Mouse (Mus musculus): ENCODE results near the gene Ip6k2. TPM values are rescaled to one million over a fixed set of nuclear protein-coding genes. Genes with fewer than 3 reads are reported as not detected.

Gene Ip6k2
- polyA plus RNA-seq, 1 experiment from 2014 or later: 63.9 TPM

DNA sequence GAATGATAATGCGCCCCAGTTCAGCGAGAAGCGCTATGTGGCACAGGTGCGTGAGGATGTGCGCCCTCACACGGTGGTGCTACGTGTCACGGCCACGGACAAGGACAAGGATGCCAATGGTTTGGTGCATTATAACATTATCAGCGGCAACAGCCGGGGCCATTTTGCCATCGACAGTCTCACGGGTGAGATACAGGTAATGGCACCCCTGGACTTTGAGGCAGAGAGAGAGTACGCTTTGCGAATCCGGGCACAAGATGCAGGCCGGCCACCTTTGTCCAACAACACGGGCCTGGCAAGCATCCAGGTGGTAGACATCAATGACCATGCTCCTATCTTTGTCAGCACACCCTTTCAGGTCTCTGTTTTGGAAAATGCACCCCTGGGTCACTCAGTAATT, 44.3 kb downstream of the Ip6k2 start:
- Histone ChIP-seq H3K36me3 (no peaks in the 10 kb centered on the region), H3K27me3 (ENCODE audit: insufficient read depth, poor library complexity, severe bottlenecking) (peaks cover 98% of the 10 kb centered on the region), H3K9me3 (no peaks in the 10 kb centered on the region), H3K4me1 (peaks cover 54% of the 10 kb centered on the region), H3K4me3 (peak overlapping the region; percentile 62; the same call in 1 of the 2 replicates), H3K27ac (no peak overlapping the region)
- no peak for DNase-seq (ENCODE audit: low spot score)
- WGBS: 59% methylated on average over 18 of the region's 18 CpGs

GRCm38 (mm10) chr9:108831637-108832036, 48.0 kb downstream of the Ip6k2 start:
- WGBS: 9% methylated on average over 23 of the region's 23 CpGs

GRCm38 (mm10) chr9:108832390-108833108, 49.0 kb downstream of the Ip6k2 start:
- Histone ChIP-seq H3K27me3 (ENCODE audit: insufficient read depth, poor library complexity, severe bottlenecking) (peaks cover 80% of the 10 kb centered on the region), H3K4me1 (peaks cover 22% of the 10 kb centered on the region), H3K4me3 (peak overlapping the region; percentile 64), H3K27ac (no peak overlapping the region), H3K36me3 (no peaks in the 10 kb centered on the region), H3K9me3 (no peaks in the 10 kb centered on the region)
- DNase-seq (ENCODE audit: low spot score): peak; percentile 98
- WGBS: 7% methylated on average over 46 of the region's 46 CpGs

More at GRCm38 (mm10) chr9:108831637-108832036, 48.0 kb downstream of the Ip6k2 start:
- H3K27me3 ChIP-seq (ENCODE audit: insufficient read depth, poor library complexity, severe bottlenecking): peaks cover 84% of the 10 kb centered on the region
- H3K36me3 ChIP-seq: no peaks in the 10 kb centered on the region
- H3K27ac ChIP-seq: no peak overlapping the region
- no peaks in the 10 kb centered on the region for H3K9me3 ChIP-seq
- H3K4me1 ChIP-seq: peaks cover 31% of the 10 kb centered on the region
- no peak for DNase-seq (ENCODE audit: low spot score)
- peak overlapping the region; percentile 64 for H3K4me3 ChIP-seq

DNA sequence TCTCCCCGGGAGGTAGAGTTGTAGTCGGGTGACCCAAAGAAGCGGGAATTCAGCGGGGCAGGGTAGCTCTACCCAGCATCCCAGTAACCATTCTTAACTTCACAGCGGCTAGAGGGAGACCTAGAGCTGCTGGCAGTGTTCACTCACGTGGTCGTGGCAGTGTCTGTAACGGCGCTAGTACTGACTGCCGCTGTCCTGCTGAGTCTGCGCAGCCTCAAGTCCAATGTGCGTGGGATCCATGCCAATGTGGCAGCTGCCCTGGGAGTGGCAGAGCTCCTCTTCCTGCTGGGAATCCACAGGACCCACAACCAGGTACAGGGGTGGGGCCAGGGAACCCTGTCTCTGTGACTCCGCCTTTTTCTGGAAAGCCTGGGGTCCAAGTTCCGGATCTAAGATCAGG, 59.4 kb downstream of the Ip6k2 start:
- Histone ChIP-seq H3K27ac (no peak overlapping the region), H3K9me3 (no peaks in the 10 kb centered on the region), H3K4me3 (peak overlapping the region; percentile 40), H3K4me1 (peaks cover 8% of the 10 kb centered on the region; the same call in 1 of the 2 replicates), H3K36me3 (no peaks in the 10 kb centered on the region), H3K27me3 (ENCODE audit: insufficient read depth, poor library complexity, severe bottlenecking) (peaks cover 42% of the 10 kb centered on the region)
- no peak for DNase-seq (ENCODE audit: low spot score)
- 12% methylated on average over 14 of the region's 14 CpGs for WGBS

DNA sequence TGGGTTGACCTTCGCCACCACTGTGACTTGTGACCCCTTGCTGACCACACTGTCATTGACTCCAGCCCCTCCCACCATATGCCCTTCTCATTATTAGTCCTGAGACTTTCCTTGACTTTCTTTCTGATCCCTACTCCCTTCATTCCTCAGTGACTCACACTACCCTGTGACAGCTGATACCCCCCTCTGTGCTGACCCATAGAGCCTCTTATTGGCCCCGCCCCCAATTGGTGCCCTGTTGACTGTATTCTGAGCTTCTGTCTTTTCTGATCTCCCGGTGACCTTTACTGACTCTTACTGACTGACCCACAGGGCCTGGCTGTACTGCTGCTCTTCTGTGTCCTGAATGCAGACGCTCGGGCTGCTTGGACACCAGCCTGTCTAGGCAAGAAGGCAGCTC, 61.8 kb downstream of the Ip6k2 start:
- no peaks in the 10 kb centered on the region for H3K36me3 ChIP-seq
- H3K27me3 ChIP-seq (ENCODE audit: insufficient read depth, poor library complexity, severe bottlenecking): peaks cover 53% of the 10 kb centered on the region
- peaks cover 8% of the 10 kb centered on the region; the same call in 1 of the 2 replicates for H3K4me1 ChIP-seq
- no peak overlapping the region for H3K4me3 ChIP-seq
- H3K27ac ChIP-seq: no peak overlapping the region
- no peaks in the 10 kb centered on the region for H3K9me3 ChIP-seq
- WGBS: 74% methylated on average over 5 of the region's 5 CpGs
- DNase-seq (ENCODE audit: low spot score): no peak

- DNase-seq (ENCODE audit: low spot score): no peak
- Histone ChIP-seq H3K4me1 (peaks cover 14% of the 10 kb centered on the region; the same call in 1 of the 2 replicates), H3K9me3 (no peaks in the 10 kb centered on the region), H3K36me3 (no peaks in the 10 kb centered on the region), H3K27ac (no peak overlapping the region), H3K27me3 (ENCODE audit: insufficient read depth, poor library complexity, severe bottlenecking) (peaks cover 46% of the 10 kb centered on the region), H3K4me3 (no peak overlapping the region)
- WGBS: 79% methylated on average over 4 of the region's 4 CpGs
Measured at GRCm38 (mm10) chr9:108847374-108847773, 63.8 kb downstream of the Ip6k2 start.

GRCm38 (mm10) chr9:108848419-108848818, 64.8 kb downstream of the Ip6k2 start:
- 68% methylated on average over 17 of the region's 17 CpGs for WGBS
- H3K4me3 ChIP-seq: no peak overlapping the region
- no peak overlapping the region for H3K27ac ChIP-seq
- no peaks in the 10 kb centered on the region for H3K9me3 ChIP-seq
- DNase-seq (ENCODE audit: low spot score): no peak
- H3K4me1 ChIP-seq: peaks cover 15% of the 10 kb centered on the region
- H3K36me3 ChIP-seq: no peaks in the 10 kb centered on the region
- peaks cover 36% of the 10 kb centered on the region for H3K27me3 ChIP-seq (ENCODE audit: insufficient read depth, poor library complexity, severe bottlenecking)

DNA sequence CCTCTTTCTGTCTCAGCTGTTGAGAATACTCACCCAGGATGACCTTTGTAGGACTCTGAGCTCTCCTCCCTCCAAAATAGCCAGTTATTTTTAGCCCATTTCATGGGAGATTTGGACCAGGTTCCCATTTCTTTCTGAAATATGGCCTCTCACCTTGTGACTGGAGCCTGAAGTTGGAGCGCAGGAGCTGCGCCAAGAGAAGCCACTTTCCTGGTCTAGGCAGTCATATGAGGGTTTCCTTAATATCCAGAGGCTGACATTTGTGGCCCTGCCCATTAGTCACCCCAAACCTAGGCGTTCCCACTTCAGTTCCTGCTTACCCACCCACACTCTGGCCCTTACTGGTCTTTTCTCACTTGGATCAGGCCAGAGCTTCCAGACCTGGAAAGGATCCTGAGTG, 69.4 kb downstream of the Ip6k2 start, which contains the start of gene Slc26a6:
TSS of gene Slc26a6 (plus strand) at position 308 of the 400 bp plus-strand sequence.
- no peak for DNase-seq (ENCODE audit: low spot score)
- Histone ChIP-seq H3K27me3 (ENCODE audit: insufficient read depth, poor library complexity, severe bottlenecking) (peaks cover 37% of the 10 kb centered on the region; the same call in 1 of the 2 replicates), H3K36me3 (peaks cover 6% of the 10 kb centered on the region; the same call in 1 of the 2 replicates), H3K9me3 (no peaks in the 10 kb centered on the region), H3K4me3 (peak within 1 kb of the TSS; percentile 83), H3K27ac (peak within 1 kb of the TSS; percentile 88), H3K4me1 (peaks cover 34% of the 10 kb centered on the region)
- WGBS: 84% methylated on average over 3 of the region's 3 CpGs

GRCm38 (mm10) chr9:108853635-108854240, 70.1 kb downstream of the Ip6k2 start:
- Histone ChIP-seq H3K36me3 (peaks cover 14% of the 10 kb centered on the region; the same call in 1 of the 2 replicates), H3K27me3 (ENCODE audit: insufficient read depth, poor library complexity, severe bottlenecking) (peaks cover 31% of the 10 kb centered on the region; the same call in 1 of the 2 replicates), H3K4me3 (peak overlapping the region; percentile 83), H3K27ac (peak overlapping the region; percentile 88), H3K9me3 (no peaks in the 10 kb centered on the region), H3K4me1 (peaks cover 34% of the 10 kb centered on the region)
- 3% methylated on average over 25 of the region's 25 CpGs for WGBS
- peak; percentile 97 for DNase-seq (ENCODE audit: low spot score)

- DNase-seq (ENCODE audit: low spot score): peak; percentile 90
- H3K4me3 ChIP-seq: peak overlapping the region; percentile 83
- WGBS: under 1% methylated on average over 28 of the region's 28 CpGs
- peak overlapping the region; percentile 88 for H3K27ac ChIP-seq
- H3K36me3 ChIP-seq: peaks cover 16% of the 10 kb centered on the region; the same call in 1 of the 2 replicates
- no peaks in the 10 kb centered on the region for H3K9me3 ChIP-seq
- H3K4me1 ChIP-seq: peaks cover 34% of the 10 kb centered on the region
- H3K27me3 ChIP-seq (ENCODE audit: insufficient read depth, poor library complexity, severe bottlenecking): 0 out of 2 replicates have a peak, but pooled peaks cover 26% of the 10 kb centered on the region
Measured at GRCm38 (mm10) chr9:108854241-108854696, 70.7 kb downstream of the Ip6k2 start.

- Histone ChIP-seq H3K27me3 (ENCODE audit: insufficient read depth, poor library complexity, severe bottlenecking) (0 out of 2 replicates have a peak, but pooled peaks cover 25% of the 10 kb centered on the region), H3K4me1 (peaks cover 38% of the 10 kb centered on the region), H3K36me3 (peaks cover 16% of the 10 kb centered on the region), H3K27ac (no peak overlapping the region), H3K4me3 (no peak overlapping the region), H3K9me3 (no peaks in the 10 kb centered on the region)
- no peak for DNase-seq (ENCODE audit: low spot score)
- 46% methylated on average over 5 of the region's 5 CpGs for WGBS
Measured at GRCm38 (mm10) chr9:108855335-108855734, 71.7 kb downstream of the Ip6k2 start.

All from heart, embryonic 10.5 days (tissue).